Mouse (Mus musculus) testis, postnatal 10 days (tissue): ENCODE measurements at regions not wholly inside any gene's neighbourhood (a gene's known extent, or its start where the extent isn't known, plus 50 kb on each side); places are given as distances from the start of the nearest gene placed in this dataset.

Experiments
- DNase-seq: peaks from one replicate; pipeline ENCODE4 v3.0.0; 2021; ENCODE audit warnings: low spot score

GRCm38 (mm10) chrX:12834681-12835080 is 72.8 kb upstream of the Med14 start:
- no peak for DNase-seq

GRCm38 (mm10) chrX:12832709-12833108 is 70.8 kb upstream of the Med14 start:
- DNase-seq: no peak

GRCm38 (mm10) chrX:12829165-12829564 is 67.3 kb upstream of the Med14 start:
- DNase-seq: no peak

GRCm38 (mm10) chrX:12827299-12827872 is 65.5 kb upstream of the Med14 start:
- no peak for DNase-seq

GRCm38 (mm10) chrX:12826646-12827045 is 64.8 kb upstream of the Med14 start:
- no peak for DNase-seq

- DNase-seq: no peak
These were observed 63.4 kb upstream of the Med14 start for GRCm38 (mm10) chrX:12825262-12825661.

GRCm38 (mm10) chrX:12824497-12824896 is 62.6 kb upstream of the Med14 start:
- no peak for DNase-seq

GRCm38 (mm10) chrX:12822777-12823176 is 60.9 kb upstream of the Med14 start:
- DNase-seq: no peak

GRCm38 (mm10) chrX:12813083-12813660 is 51.3 kb upstream of the Med14 start:
- DNase-seq: no peak
